Mouse (Mus musculus) left cerebral cortex, postnatal 36 days (tissue): ENCODE measurements around the gene A630023A22Rik. TPM values are rescaled to one million over a fixed set of nuclear protein-coding genes. Genes with fewer than 3 reads are reported as not detected.

ENCODE experiments used
- DNase-seq, 2 experiments: peaks; one replicate each; pipeline ENCODE4 v3.0.0; 2021 to 2022; ENCODE audit warnings: low spot score in 2 of 2, mixed read lengths in 1 of 2
- intact Hi-C: fragments of 180-260 bp; cut with DNase I; formaldehyde crosslinking; loops from one replicate; pipeline ENCODE4 v1.15.1; 2025
- total RNA-seq, 2 experiments: library from RNA; stranded (reverse); gene quantifications; 2 replicates each; pipeline ENCODE4 v1.2.3; 2021

A630023A22Rik gene
- total RNA-seq, result not detected

GRCm38 (mm10) chr14:34102601-34103000 is at the start of gene A630023A22Rik:
Gene A630023A22Rik, minus strand, starts transcription at chr14:34102754.
- intact Hi-C loops, result no loop called here

GRCm38 (mm10) chr14:34152342-34152741 is 49.8 kb upstream of the A630023A22Rik start, which contains the start of gene Npy4r:
Gene Npy4r, minus strand, starts transcription at chr14:34152489.
- peak in 1 of 2 experiments; percentile 12 for DNase-seq
- intact Hi-C loops, result no loop called here

More at GRCm38 (mm10) chr14:34102601-34103000, at the start of gene A630023A22Rik:
- no peak for DNase-seq

GRCm38 (mm10) chr14:34142915-34143314 is 40.4 kb upstream of the A630023A22Rik start:
- intact Hi-C loops, result no loop called here
- DNase-seq, result no peak

GRCm38 (mm10) chr14:34142316-34142715 is 39.8 kb upstream of the A630023A22Rik start:
- intact Hi-C loops, result no loop called here
- DNase-seq, result no peak

GRCm38 (mm10) chr14:34139671-34140664 is 37.4 kb upstream of the A630023A22Rik start:
- no peak for DNase-seq
- intact Hi-C loops, result no loop called here

DNA sequence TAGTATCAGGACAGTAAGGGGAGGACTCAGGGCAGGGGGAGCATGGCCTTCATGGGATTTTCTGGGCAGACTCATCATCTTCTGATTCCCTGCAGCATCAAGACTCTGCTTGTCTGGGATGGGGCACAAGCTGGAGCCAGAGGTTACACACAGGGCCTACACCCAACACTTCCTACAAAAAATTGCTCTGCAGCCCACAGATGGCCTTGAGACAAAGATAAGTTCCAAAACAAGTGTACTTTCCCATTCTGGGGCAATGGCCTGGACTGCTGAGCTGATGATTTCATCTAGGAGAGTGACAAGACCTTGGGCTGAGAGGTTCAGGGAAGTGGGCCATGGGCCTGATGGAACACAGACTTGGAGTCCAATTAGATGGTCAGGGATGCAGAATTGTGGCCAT is 32.8 kb upstream of the A630023A22Rik start:
- intact Hi-C loops, result no loop called here

GRCm38 (mm10) chr14:34131216-34131615 is 28.7 kb upstream of the A630023A22Rik start:
- DNase-seq, result no peak
- intact Hi-C loops, result no loop called here

More for the DNA sequence above, 32.8 kb upstream of the A630023A22Rik start:
- no peak for DNase-seq

- DNase-seq, result no peak
These were observed 19.1 kb upstream of the A630023A22Rik start for GRCm38 (mm10) chr14:34121691-34122090.

GRCm38 (mm10) chr14:34120923-34121351 is 18.4 kb upstream of the A630023A22Rik start:
- DNase-seq, result no peak
- intact Hi-C loops, result no loop called here

More at GRCm38 (mm10) chr14:34121691-34122090, 19.1 kb upstream of the A630023A22Rik start:
- intact Hi-C loops, result no loop called here

DNA sequence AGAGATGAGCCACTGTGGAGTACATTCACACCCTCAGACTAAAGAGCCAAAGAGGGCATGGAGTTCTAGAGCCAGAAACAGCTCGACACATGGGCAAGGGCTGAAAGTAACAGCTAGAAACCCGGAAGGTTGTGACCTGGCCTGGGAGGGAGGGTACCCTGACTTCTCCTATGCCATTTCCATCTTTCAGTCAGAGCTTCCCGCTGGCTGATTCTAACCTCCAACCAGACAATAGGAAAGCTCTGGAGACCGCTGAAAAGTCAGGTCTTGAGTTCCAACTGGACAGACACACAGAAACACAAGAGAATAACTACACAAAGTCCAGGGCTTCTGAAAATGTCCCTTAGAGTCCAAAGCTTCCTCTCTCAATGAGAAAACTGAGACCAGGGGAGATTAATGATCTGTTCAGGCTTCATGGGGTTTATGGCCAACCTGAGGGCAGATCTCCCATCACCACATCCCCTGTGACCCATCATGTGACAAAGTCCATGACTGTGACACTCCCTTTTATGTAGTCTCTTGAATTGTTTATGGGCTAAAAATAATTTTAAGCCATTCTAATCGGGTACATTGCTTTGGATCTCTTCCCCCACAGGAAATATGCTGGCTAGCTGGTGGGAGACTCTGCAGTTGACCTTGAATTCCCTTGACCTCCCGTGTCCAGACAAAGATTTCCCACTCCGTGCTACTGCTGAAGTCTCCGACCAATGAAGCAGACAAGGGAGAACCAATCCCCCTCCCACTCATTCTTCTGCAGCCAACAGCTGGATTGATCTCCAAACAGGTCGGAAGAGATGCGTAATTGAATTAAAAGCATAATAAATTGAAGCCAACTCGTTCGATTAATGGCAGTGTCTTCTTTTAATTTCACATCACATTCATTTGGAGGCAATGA is 17.7 kb upstream of the A630023A22Rik start:
- intact Hi-C loops, result no loop called here
- no peak for DNase-seq

DNA sequence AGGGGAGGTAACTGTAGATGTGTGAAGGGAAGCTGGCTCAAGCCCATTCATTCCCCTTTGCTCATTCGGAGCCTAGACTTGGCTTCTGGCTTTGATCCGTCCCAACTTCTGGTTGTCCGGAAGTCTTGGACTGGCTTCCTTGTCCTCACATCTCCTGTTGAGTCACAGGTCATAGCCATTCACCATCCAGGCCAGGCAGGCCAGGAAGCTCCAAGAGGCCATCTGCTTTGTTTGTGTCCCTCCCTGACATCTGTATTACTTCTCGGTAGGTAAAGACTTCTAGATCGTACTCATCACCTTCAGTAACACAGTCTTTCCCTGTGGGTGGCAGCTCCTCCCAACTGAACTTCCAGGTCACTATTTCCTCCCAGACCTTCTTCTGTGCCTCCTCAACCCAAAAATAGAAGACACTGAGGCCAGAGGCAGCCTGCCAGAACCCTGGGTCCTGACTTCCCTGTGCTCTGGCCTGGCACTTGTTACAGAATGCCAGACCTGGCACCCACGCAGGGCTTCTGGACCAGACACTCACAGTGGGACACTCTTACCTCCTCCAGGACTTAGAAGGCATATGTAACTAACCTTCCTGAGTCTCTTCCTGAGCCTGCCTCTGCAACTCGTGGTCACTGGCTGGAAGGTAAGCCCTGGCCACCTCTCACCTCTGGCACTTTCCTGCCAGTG is 16.6 kb upstream of the A630023A22Rik start:
- no peak for DNase-seq
- intact Hi-C loops, result no loop called here

- intact Hi-C loops, result no loop called here
- DNase-seq, result no peak
These were observed 11.8 kb upstream of the A630023A22Rik start for GRCm38 (mm10) chr14:34114311-34114710.

DNA sequence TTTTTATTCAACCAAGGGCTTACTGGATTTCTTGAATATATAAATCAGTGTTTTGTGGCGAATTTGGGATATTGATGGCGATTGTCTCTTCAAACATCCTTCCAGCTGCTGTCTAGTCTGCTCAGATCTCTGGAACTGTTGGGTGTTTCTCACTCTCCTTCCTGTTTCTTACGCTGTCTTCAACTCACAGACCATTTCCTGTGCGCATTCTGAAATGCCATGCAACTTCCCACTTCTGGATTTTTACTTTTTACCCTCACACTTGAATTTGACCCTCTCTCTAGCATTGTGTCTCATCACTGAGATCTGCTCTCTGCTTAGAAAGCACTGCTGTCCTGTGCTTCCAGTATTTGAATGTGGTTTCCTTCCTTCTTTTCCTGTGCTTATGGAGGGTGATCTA is 5.0 kb upstream of the A630023A22Rik start:
- intact Hi-C loops, result no loop called here
- DNase-seq, result no peak

- intact Hi-C loops, result no loop called here
- no peak for DNase-seq
These were observed 4.0 kb upstream of the A630023A22Rik start for GRCm38 (mm10) chr14:34106389-34107062.

- intact Hi-C loops, result loop anchor here (2.0 kb wide), 1 partner anchor 24 kb away; no protein-coding TSS in a partner anchor
- DNase-seq, result peak; percentile 18 to 20
These were observed 2.3 kb upstream of the A630023A22Rik start for GRCm38 (mm10) chr14:34104892-34105291.

- intact Hi-C loops, result loop anchor here (2.0 kb wide), 1 partner anchor 23 kb away; no protein-coding TSS in a partner anchor
- DNase-seq, result no peak
These were observed 1.3 kb upstream of the A630023A22Rik start for GRCm38 (mm10) chr14:34103855-34104254.

- intact Hi-C loops, result no loop called here
- no peak for DNase-seq
These were observed 6.4 kb downstream of the A630023A22Rik start for GRCm38 (mm10) chr14:34096161-34096560.

GRCm38 (mm10) chr14:34092856-34093255 is 9.7 kb downstream of the A630023A22Rik start:
- intact Hi-C loops, result no loop called here
- no peak for DNase-seq

- intact Hi-C loops, result no loop called here
- no peak for DNase-seq
These were observed 11.1 kb downstream of the A630023A22Rik start for GRCm38 (mm10) chr14:34091475-34091874.
